8 mouse cellular contexts compared by ENCODE assay signal in the genomic region with DNA sequence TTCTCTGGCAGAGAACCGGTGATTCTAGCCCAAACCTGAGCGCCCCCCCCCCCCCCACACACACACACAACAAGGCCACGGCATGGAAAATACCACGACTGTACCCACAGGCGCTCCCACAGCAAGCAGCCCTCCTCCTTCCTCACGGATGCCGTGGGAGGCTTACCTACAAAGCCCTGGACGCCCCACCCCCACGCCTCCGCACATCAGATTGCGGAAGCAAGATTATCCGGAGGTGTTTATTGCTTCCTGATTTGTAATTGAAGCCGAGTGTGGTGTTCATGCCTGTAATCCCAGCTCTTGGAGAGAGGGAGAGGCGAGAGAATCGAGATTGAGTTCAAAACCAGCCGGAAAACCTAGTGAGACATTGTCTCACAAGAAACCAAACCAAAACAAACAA. TPM values are rescaled to one million over a fixed set of nuclear protein-coding genes. Genes with fewer than 3 reads are reported as not detected.
DNase-seq lines count a peak whose midpoint lies in the region; ATAC-seq and TF ChIP-seq lines count a peak whose summit lies in the region.

No protein-coding gene starts in this region.

- peak overlapping the region; percentile 83 for H3K4me3 ChIP-seq in hindbrain, embryonic 11.5 days (ENCODE audit: low read depth, low read length)
- H3K4me3 ChIP-seq in limb, embryonic 14.5 days (replicated peaks; ENCODE audit: low read length) = peak overlapping the region; percentile 30

- H3K36me3 ChIP-seq in hindbrain, embryonic 11.5 days (ENCODE audit: control insufficient read depth, insufficient read depth, low read length) = 0 out of 2 replicates have a peak, but pooled peaks cover 5% of the 10 kb centered on the region
- no peaks in the 10 kb centered on the region for H3K36me3 ChIP-seq in limb, embryonic 14.5 days (ENCODE audit: control insufficient read depth, insufficient read depth, low read length)

- H3K27ac ChIP-seq in hindbrain, embryonic 11.5 days (ENCODE audit: low read depth, low read length) = no peak overlapping the region
- no peak overlapping the region for H3K27ac ChIP-seq in limb, embryonic 14.5 days (replicated peaks; ENCODE audit: low read depth, low read length)

- no peak for TF ChIP-seq POLR2A in limb, embryonic 14.5 days (IDR thresholded peaks at IDR 0.05; ENCODE audit: borderline replicate concordance, extremely low read depth, insufficient read depth, insufficient read length)

- no peaks in the 10 kb centered on the region for H3K9me3 ChIP-seq in hindbrain, embryonic 11.5 days (ENCODE audit: control insufficient read depth, low read length)
- H3K9me3 ChIP-seq in limb, embryonic 14.5 days (ENCODE audit: control insufficient read depth, low read length) = no peaks in the 10 kb centered on the region

- H3K4me1 ChIP-seq in hindbrain, embryonic 11.5 days (replicated peaks; ENCODE audit: control insufficient read depth, insufficient read depth, low read length) = peaks cover 11% of the 10 kb centered on the region
- H3K4me1 ChIP-seq in limb, embryonic 14.5 days (ENCODE audit: control insufficient read depth, insufficient read depth, low read length) = peaks cover 24% of the 10 kb centered on the region

- no peak for ATAC-seq in hindbrain, embryonic 11.5 days (ENCODE audit: low FRiP score)
- no peak for ATAC-seq in limb, embryonic 14.5 days (ENCODE audit: low FRiP score, low read depth)

- peak overlapping the region; percentile 53 for H3K9ac ChIP-seq in hindbrain, embryonic 11.5 days (ENCODE audit: low read depth, low read length)
- 0 out of 2 replicates have a peak overlapping the region, but pooled peaks have one; percentile 22 for H3K9ac ChIP-seq in limb, embryonic 14.5 days (ENCODE audit: low read depth, low read length, severe bottlenecking)

- H3K4me2 ChIP-seq in hindbrain, embryonic 11.5 days (replicated peaks; ENCODE audit: low read depth, low read length) = peak overlapping the region; percentile 90
- peak overlapping the region; percentile 57 for H3K4me2 ChIP-seq in limb, embryonic 14.5 days (replicated peaks; ENCODE audit: low read depth, low read length, severe bottlenecking)

- H3K27me3 ChIP-seq in hindbrain, embryonic 11.5 days (ENCODE audit: control insufficient read depth, insufficient read depth, low read length) = peaks cover 7% of the 10 kb centered on the region; the same call in 1 of the 2 replicates
- H3K27me3 ChIP-seq in limb, embryonic 14.5 days (ENCODE audit: control insufficient read depth, insufficient read depth, low read length) = peaks cover 26% of the 10 kb centered on the region

- peak; percentile 57 for DNase-seq in retina, postnatal 1 day
- DNase-seq in retina, embryonic 14.5 days (ENCODE audit: low spot score) = no peak
- peak; percentile 64 to 77 for DNase-seq in cerebellum, postnatal 25 days
- peak; percentile 37 for DNase-seq in hindbrain, embryonic 11.5 days (ENCODE audit: low spot score)
- DNase-seq in limb, embryonic 14.5 days (ENCODE audit: low spot score) = no peak
- DNase-seq in retina, postnatal 7 days (ENCODE audit: low read depth, low spot score) = peak; percentile 58
- no peak for DNase-seq in layer of hippocampus, adult 11-12 months (ENCODE audit: low spot score)
- no peak for DNase-seq in adrenal gland, postnatal 14 days

- WGBS in hindbrain, embryonic 11.5 days = 12% methylated on average over 16 of the region's 16 CpGs
- WGBS in limb, embryonic 14.5 days = under 1% methylated on average over 15 of the region's 16 CpGs

RNA-seq across cellular contexts. Expression of a gene that starts 2.4 kb away (rescaled TPM):
- 38.5 and 40.4 TPM in 2 replicates for polyA plus RNA-seq in hindbrain, embryonic 11.5 days (2014; fragmentation: Nextera tagmentation; extraction: Ambion mirVana)
- polyA plus RNA-seq in limb, embryonic 14.5 days (2012; rRNA removed) = 13.4 and 15.9 TPM in 2 replicates
- polyA plus RNA-seq in limb, embryonic 14.5 days (2014; fragmentation: Nextera tagmentation; extraction: Ambion mirVana) = 7.0 and 7.3 TPM in 2 replicates
- total RNA-seq in adrenal gland, postnatal 14 days (2021) = 5.3 and 6.4 TPM in 2 replicates

RNA-seq across cellular contexts. Expression of a gene that starts 6.5 kb away (rescaled TPM):
- polyA plus RNA-seq in hindbrain, embryonic 11.5 days (2014; fragmentation: Nextera tagmentation; extraction: Ambion mirVana) = 16.5 and 17.8 TPM in 2 replicates
- polyA plus RNA-seq in limb, embryonic 14.5 days (2012; rRNA removed) = 13.7 and 14.9 TPM in 2 replicates
- polyA plus RNA-seq in limb, embryonic 14.5 days (2014; fragmentation: Nextera tagmentation; extraction: Ambion mirVana) = 5.0 and 8.3 TPM in 2 replicates
- total RNA-seq in adrenal gland, postnatal 14 days (2021) = 8.6 and 9.6 TPM in 2 replicates

RNA-seq across cellular contexts. Expression of a gene that starts 18.5 kb away (rescaled TPM):
- 9.4 and 10.7 TPM in 2 replicates for polyA plus RNA-seq in hindbrain, embryonic 11.5 days (2014; fragmentation: Nextera tagmentation; extraction: Ambion mirVana)
- 38.1 and 49.4 TPM in 2 replicates for polyA plus RNA-seq in limb, embryonic 14.5 days (2012; rRNA removed)
- 18.7 and 21.8 TPM in 2 replicates for polyA plus RNA-seq in limb, embryonic 14.5 days (2014; fragmentation: Nextera tagmentation; extraction: Ambion mirVana)
- 11.9 and 13.2 TPM in 2 replicates for total RNA-seq in adrenal gland, postnatal 14 days (2021)

RNA-seq across cellular contexts. Expression of a gene that starts 24.1 kb away (rescaled TPM):
- 17.5 and 17.6 TPM in 2 replicates for polyA plus RNA-seq in hindbrain, embryonic 11.5 days (2014; fragmentation: Nextera tagmentation; extraction: Ambion mirVana)
- 36.8 and 56.5 TPM in 2 replicates for polyA plus RNA-seq in limb, embryonic 14.5 days (2012; rRNA removed)
- 17.2 and 17.6 TPM in 2 replicates for polyA plus RNA-seq in limb, embryonic 14.5 days (2014; fragmentation: Nextera tagmentation; extraction: Ambion mirVana)
- 13.3 and 15.7 TPM in 2 replicates for total RNA-seq in adrenal gland, postnatal 14 days (2021)

RNA-seq across cellular contexts. Expression of a gene that starts 33.6 kb away (rescaled TPM):
- 97.4 and 104 TPM in 2 replicates for polyA plus RNA-seq in hindbrain, embryonic 11.5 days (2014; fragmentation: Nextera tagmentation; extraction: Ambion mirVana)
- polyA plus RNA-seq in limb, embryonic 14.5 days (2012; rRNA removed) = 212 and 268 TPM in 2 replicates
- 170 and 183 TPM in 2 replicates for polyA plus RNA-seq in limb, embryonic 14.5 days (2014; fragmentation: Nextera tagmentation; extraction: Ambion mirVana)
- total RNA-seq in adrenal gland, postnatal 14 days (2021) = 83.2 and 110 TPM in 2 replicates

Comparison
In these comparisons a context has a peak if more than half of its experiments do, and no peak if none do; other contexts are left out.
1. DNase-seq: peak in retina, postnatal 1 day (single experiment), cerebellum, postnatal 25 days (2 of 2), hindbrain, embryonic 11.5 days (single experiment) and retina, postnatal 7 days (single experiment); none in retina, embryonic 14.5 days (single experiment), limb, embryonic 14.5 days (single experiment), layer of hippocampus, adult 11-12 months (single experiment) and adrenal gland, postnatal 14 days (single experiment).